Mouse (Mus musculus) G1E (cell line): ENCODE data around the gene Pagr1b. TPM values are rescaled to one million over a fixed set of nuclear protein-coding genes. Genes with fewer than 3 reads are reported as not detected.

Experiments used
- ATAC-seq: 2 replicates; pipeline ENCODE4 v1.8.0; 2016; ENCODE audit warnings: mild to moderate bottlenecking; ENCODE audit not compliant: insufficient number of reproducible peaks, poor library complexity, low FRiP score, severe bottlenecking; ENCODE audit errors: extremely low read depth
- DNase-seq: peaks from one replicate; pipeline ENCODE4 v3.0.0; 2012; ENCODE audit warnings: low spot score
- H3K27me3 ChIP-seq: 2 replicates; pipeline ENCODE4 v1.6.1; 2012; ENCODE audit warnings: mild to moderate bottlenecking, low read length, inconsistent platforms; ENCODE audit not compliant: insufficient read depth
- H3K36me3 ChIP-seq: replicated peaks from 2 replicates; pipeline ENCODE3; 2012; ENCODE audit warnings: mild to moderate bottlenecking, inconsistent platforms
- H3K4me1 ChIP-seq: 2 replicates; pipeline ENCODE4 v1.6.1; 2012; ENCODE audit warnings: low read depth, low read length, inconsistent platforms, mixed read lengths; ENCODE audit not compliant: insufficient read depth
- H3K4me3 ChIP-seq: 2 replicates; pipeline ENCODE4 v1.5.1; 2012; ENCODE audit warnings: low read depth, mild to moderate bottlenecking, inconsistent platforms, low read length, moderate library complexity, mixed read lengths
- H3K9me3 ChIP-seq: replicated peaks from 2 replicates; pipeline ENCODE4 v1.6.1; 2012; ENCODE audit warnings: inconsistent platforms
- CTCF ChIP-seq: IDR thresholded peaks from 2 replicates; pipeline ENCODE4 v1.5.1; 2012; ENCODE audit warnings: low read depth, low read length, inconsistent platforms, mixed read lengths
- GATA1 ChIP-seq: IDR thresholded peaks from 2 replicates; pipeline ENCODE4 v1.6.1; 2012; ENCODE audit warnings: borderline replicate concordance, low read length, inconsistent platforms, mixed read lengths
- GATA2 ChIP-seq: IDR thresholded peaks from 2 replicates; pipeline ENCODE4 v1.6.1; 2012; ENCODE audit warnings: low read depth, low read length, inconsistent platforms, borderline replicate concordance
- POLR2AphosphoS5 ChIP-seq: IDR thresholded peaks from 2 replicates; pipeline ENCODE4 v1.6.1; 2012; ENCODE audit warnings: low read depth, low read length, inconsistent platforms; ENCODE audit not compliant: insufficient replicate concordance
- TAL1 ChIP-seq: conservative IDR thresholded peaks from 2 replicates; pipeline ENCODE4 v1.6.1; 2012; ENCODE audit warnings: low read depth, low read length, inconsistent platforms, mixed read lengths
- polyA plus RNA-seq: library from polyadenylated mRNA; stranded (reverse); fragments of >175 nt; gene quantifications from 2 replicates; pipeline ENCODE4 v1.2.3, GENCODE M21; 2012
- total RNA-seq, 2 experiments: library from RNA; stranded (forward) in 1 of 2; stranded (reverse) in 1 of 2; fragments of 200-1000 nt in 1 of 2; fragments of >200 nt in 1 of 2; fragmentation: Nextera tagmentation in 1 of 2; gene quantifications; 2 replicates each; pipeline ENCODE4 v1.2.3; 2014 to 2017

The Pagr1b gene
- total and polyA plus RNA-seq, 3 experiments = 4.6 TPM; not detected in 2

- DNase-seq = no peak
- Histone ChIP-seq H3K36me3 (no peaks in the 10 kb centered on the region), H3K4me1 (no peaks in the 10 kb centered on the region), H3K27me3 (peaks cover 17% of the 10 kb centered on the region; the same call in 1 of the 2 replicates), H3K9me3 (no peaks in the 10 kb centered on the region), H3K4me3 (no peak overlapping the region)
- TF ChIP-seq GATA2 = no peak
- no peak for TF ChIP-seq POLR2AphosphoS5
- no peak for TF ChIP-seq GATA1
- no peak for TF ChIP-seq CTCF
- no peak for TF ChIP-seq TAL1
- ATAC-seq = no peak
Observed at GRCm38 (mm10) chr7:126967361-126967760, 48.9 kb downstream of the Pagr1b start.

- H3K27me3 ChIP-seq = peaks cover 15% of the 10 kb centered on the region; the same call in 1 of the 2 replicates
- TF ChIP-seq GATA1 (no peak), CTCF (no peak), POLR2AphosphoS5 (no peak), TAL1 (no peak), GATA2 (no peak)
- DNase-seq = no peak
- H3K9me3 ChIP-seq = no peaks in the 10 kb centered on the region
- H3K4me1 ChIP-seq = no peaks in the 10 kb centered on the region
- no peak overlapping the region for H3K4me3 ChIP-seq
- no peaks in the 10 kb centered on the region for H3K36me3 ChIP-seq
- no peak for ATAC-seq
Observed at GRCm38 (mm10) chr7:126965568-126965967, 50.7 kb downstream of the Pagr1b start.

GRCm38 (mm10) chr7:126963548-126964286, 52.6 kb downstream of the Pagr1b start:
- Histone ChIP-seq H3K4me3 (no peak overlapping the region), H3K36me3 (no peaks in the 10 kb centered on the region), H3K27me3 (peaks cover 14% of the 10 kb centered on the region; the same call in 1 of the 2 replicates), H3K9me3 (no peaks in the 10 kb centered on the region), H3K4me1 (peaks cover 7% of the 10 kb centered on the region)
- peak; percentile 63 for DNase-seq
- no peak for ATAC-seq
- TF ChIP-seq POLR2AphosphoS5 (no peak), CTCF (no peak), GATA1 (no peak), GATA2 (no peak), TAL1 (no peak)

GRCm38 (mm10) chr7:126961965-126962364, 54.3 kb downstream of the Pagr1b start:
- TF ChIP-seq POLR2AphosphoS5 (no peak), GATA1 (no peak), CTCF (no peak), GATA2 (no peak), TAL1 (no peak)
- Histone ChIP-seq H3K9me3 (no peaks in the 10 kb centered on the region), H3K4me1 (peaks cover 7% of the 10 kb centered on the region), H3K27me3 (peaks cover 18% of the 10 kb centered on the region; the same call in 1 of the 2 replicates), H3K36me3 (no peaks in the 10 kb centered on the region), H3K4me3 (no peak overlapping the region)
- ATAC-seq (no peak), DNase-seq (no peak)

- H3K27me3 ChIP-seq = peaks cover 13% of the 10 kb centered on the region; the same call in 1 of the 2 replicates
- no peaks in the 10 kb centered on the region for H3K36me3 ChIP-seq
- peaks cover 7% of the 10 kb centered on the region for H3K4me1 ChIP-seq
- TF ChIP-seq POLR2AphosphoS5 = no peak
- no peak for TF ChIP-seq GATA1
- ATAC-seq = no peak
- no peaks in the 10 kb centered on the region for H3K9me3 ChIP-seq
- no peak overlapping the region for H3K4me3 ChIP-seq
- no peak for DNase-seq
Observed at GRCm38 (mm10) chr7:126961095-126961494, 55.2 kb downstream of the Pagr1b start.

GRCm38 (mm10) chr7:126959780-126960179, 56.5 kb downstream of the Pagr1b start:
- H3K27me3 ChIP-seq = peaks cover 10% of the 10 kb centered on the region
- no peak for DNase-seq
- no peak for ATAC-seq
- TF ChIP-seq CTCF = no peak
- no peak for TF ChIP-seq GATA1
- no peak for TF ChIP-seq POLR2AphosphoS5
- TF ChIP-seq GATA2 = no peak
- TF ChIP-seq TAL1 = no peak
- no peaks in the 10 kb centered on the region for H3K9me3 ChIP-seq
- H3K4me3 ChIP-seq = no peak overlapping the region
- no peaks in the 10 kb centered on the region for H3K36me3 ChIP-seq
- H3K4me1 ChIP-seq = peaks cover 7% of the 10 kb centered on the region
